Mouse (Mus musculus) kidney, embryonic 16.5 days (tissue): Measurements from ENCODE around the gene Apoc4. TPM values are rescaled to one million over a fixed set of nuclear protein-coding genes. Genes with fewer than 3 reads are reported as not detected.

Source experiments
- ATAC-seq: fragments of 200-750 bp; cut with Nextera tagmentation; 2 replicates; pipeline ENCODE4 v1.8.0; 2017; ENCODE audit warnings: moderate TSS enrichment; ENCODE audit not compliant: low FRiP score, low TSS enrichment
- H3K27ac ChIP-seq: fragments of 300-500 bp; sonication (generic); 2 replicates; pipeline ENCODE4 v1.5.1; 2014; ENCODE audit warnings: low read length
- H3K27me3 ChIP-seq: fragments of 300-500 bp; sonication (generic); 2 replicates; pipeline ENCODE4 v1.6.1; 2014; ENCODE audit warnings: low read length, control low read depth, mixed read lengths; ENCODE audit not compliant: insufficient read depth
- H3K36me3 ChIP-seq: fragments of 300-500 bp; sonication (generic); 2 replicates; pipeline ENCODE4 v1.6.1; 2014; ENCODE audit warnings: low read length, control low read depth, mixed read lengths; ENCODE audit not compliant: insufficient read depth
- H3K4me1 ChIP-seq: fragments of 300-500 bp; sonication (generic); 2 replicates; pipeline ENCODE4 v1.6.1; 2014; ENCODE audit warnings: low read length, control low read depth, mixed read lengths; ENCODE audit not compliant: insufficient read depth
- H3K4me2 ChIP-seq: fragments of 300-500 bp; sonication (generic); replicated peaks from 2 replicates; pipeline ENCODE4 v1.6.1; 2014; ENCODE audit warnings: low read depth, low read length
- H3K4me3 ChIP-seq: fragments of 300-500 bp; sonication (generic); 2 replicates; pipeline ENCODE4 v1.5.1; 2014; ENCODE audit warnings: mild to moderate bottlenecking, low read length
- H3K9ac ChIP-seq: fragments of 300-500 bp; sonication (generic); replicated peaks from 2 replicates; pipeline ENCODE4 v1.6.1; 2014; ENCODE audit warnings: low read length
- H3K9me3 ChIP-seq: fragments of 300-500 bp; sonication (generic); 2 replicates; pipeline ENCODE4 v1.6.1; 2016; ENCODE audit warnings: low read length, control low read depth
- WGBS: fragments of 180-500 bp; shearing (Covaris S2); extraction: QIAGEN DNeasy Blood & Tissue Kit; methylation state at CpG from one replicate; pipeline ENCODE4 v1.1.7; 2014; 5-methylcytosine and 5-hydroxymethylcytosine counted together
- polyA plus RNA-seq: library from polyadenylated mRNA; unstranded; fragments of >200 nt; fragmentation: Nextera tagmentation; extraction: Ambion mirVana; gene quantifications from 2 replicates; pipeline ENCODE4 v1.2.1, GENCODE M21; 2015

The Apoc4 gene
- polyA plus RNA-seq, 1 experiment from 2014 or later: 2.2 TPM

DNA sequence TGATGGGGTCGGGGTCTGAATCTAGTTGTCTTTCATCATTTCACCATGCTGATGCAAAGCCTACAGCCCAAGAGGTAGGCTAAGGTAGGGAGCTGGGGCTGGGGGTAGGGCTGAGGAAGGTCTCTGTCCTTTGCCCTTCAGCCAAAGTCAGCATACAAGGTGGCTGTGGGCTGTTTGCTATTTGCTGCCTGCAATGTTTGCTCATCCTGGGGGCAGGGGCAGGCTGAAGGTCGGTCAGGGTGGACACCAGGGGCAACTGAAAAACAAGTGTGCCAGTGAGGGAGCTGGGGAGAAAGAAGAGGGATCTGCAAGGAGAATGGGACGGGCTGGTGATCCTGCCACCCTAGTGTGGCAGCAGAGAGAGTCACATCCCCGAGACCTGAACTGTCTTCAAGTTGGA lies 4.1 kb upstream of the Apoc4 start:
- H3K9me3 ChIP-seq: no peaks in the 10 kb centered on the region
- no peaks in the 10 kb centered on the region for H3K4me1 ChIP-seq
- H3K4me2 ChIP-seq: no peak overlapping the region
- H3K27me3 ChIP-seq: no peaks in the 10 kb centered on the region
- H3K9ac ChIP-seq: no peak overlapping the region
- ATAC-seq: no peak
- H3K36me3 ChIP-seq: no peaks in the 10 kb centered on the region
- WGBS: 63% methylated on average over 4 of the region's 4 CpGs
- no peak overlapping the region for H3K4me3 ChIP-seq
- no peak overlapping the region for H3K27ac ChIP-seq

DNA sequence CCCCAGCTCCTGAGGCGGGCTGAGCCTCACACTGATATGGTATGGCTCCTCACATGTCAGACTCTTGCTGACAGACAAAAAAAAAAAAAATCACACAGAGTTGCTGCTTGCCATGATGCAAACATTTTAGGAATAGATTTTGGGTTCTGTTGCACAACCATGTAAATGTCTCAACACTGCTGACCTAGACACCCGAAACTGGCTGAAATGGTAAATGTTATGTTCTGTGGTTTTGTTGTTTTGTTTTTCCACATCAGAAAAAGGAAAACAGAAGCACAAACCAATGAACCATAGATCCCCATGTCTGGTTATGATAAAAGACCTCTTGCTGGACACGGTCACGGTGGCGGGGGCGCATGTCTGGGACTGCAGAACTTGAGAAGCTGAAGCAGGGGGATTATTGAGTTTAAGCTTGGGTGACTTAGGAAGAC lies 2.5 kb upstream of the Apoc4 start:
- H3K4me3 ChIP-seq: no peak overlapping the region
- WGBS: 71% methylated on average over 6 of the region's 6 CpGs
- H3K27ac ChIP-seq: no peak overlapping the region
- ATAC-seq: no peak
- H3K36me3 ChIP-seq: no peaks in the 10 kb centered on the region
- no peaks in the 10 kb centered on the region for H3K27me3 ChIP-seq
- H3K9me3 ChIP-seq: no peaks in the 10 kb centered on the region
- H3K9ac ChIP-seq: no peak overlapping the region
- H3K4me1 ChIP-seq: no peaks in the 10 kb centered on the region
- H3K4me2 ChIP-seq: no peak overlapping the region

- Histone ChIP-seq H3K4me1 (no peaks in the 10 kb centered on the region), H3K36me3 (no peaks in the 10 kb centered on the region), H3K4me2 (no peak overlapping the region), H3K9me3 (no peaks in the 10 kb centered on the region), H3K4me3 (no peak overlapping the region), H3K27me3 (no peaks in the 10 kb centered on the region), H3K27ac (no peak overlapping the region), H3K9ac (no peak overlapping the region)
- ATAC-seq: no peak
- 66% methylated on average over 3 of the region's 3 CpGs for WGBS
Measured at GRCm38 (mm10) chr7:19682979-19683378, 1.7 kb upstream of the Apoc4 start.

DNA sequence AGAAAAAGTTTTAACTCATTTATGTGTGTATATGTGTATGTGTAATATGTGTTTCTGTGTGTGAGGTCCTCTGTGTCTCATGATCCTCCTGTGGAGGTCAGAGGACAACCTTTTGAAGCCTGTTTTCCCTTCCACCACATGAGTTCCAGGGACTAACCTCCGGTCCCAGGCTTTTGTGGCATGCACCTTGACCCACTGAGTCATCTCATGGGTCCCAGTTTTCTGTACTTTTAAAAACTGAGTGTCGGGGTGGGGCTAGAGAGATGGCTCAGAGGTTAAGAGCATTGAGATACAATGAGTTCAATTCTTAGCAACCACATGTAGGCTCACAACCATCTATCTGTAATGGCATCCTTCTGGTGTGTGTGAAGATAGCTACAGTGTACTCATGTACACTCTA lies 577 bp downstream of the Apoc4 start:
- Histone ChIP-seq H3K4me2 (no peak overlapping the region), H3K36me3 (no peaks in the 10 kb centered on the region), H3K27ac (no peak overlapping the region), H3K9ac (no peak overlapping the region), H3K27me3 (no peaks in the 10 kb centered on the region), H3K4me3 (no peak overlapping the region), H3K9me3 (no peaks in the 10 kb centered on the region), H3K4me1 (no peaks in the 10 kb centered on the region)
- WGBS: 86% methylated on average over 2 of the region's 2 CpGs
- no peak for ATAC-seq

DNA sequence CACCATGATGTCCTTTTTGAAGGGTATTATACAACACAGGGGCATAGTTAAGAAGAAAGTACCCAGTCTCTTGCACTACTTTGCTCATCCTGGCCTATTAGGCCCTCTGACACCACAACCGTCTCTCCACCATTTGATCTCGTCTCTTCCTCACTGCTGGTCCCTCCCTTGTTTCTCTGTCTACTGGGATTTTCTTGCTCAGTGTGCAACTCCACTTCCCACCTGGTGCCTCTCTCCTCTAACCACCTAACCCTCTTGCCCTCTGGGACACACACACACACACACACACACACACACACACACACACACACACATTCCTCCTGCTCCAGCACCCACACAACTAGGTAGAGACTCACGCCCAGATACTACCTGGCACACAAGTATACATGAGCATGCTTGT lies 2.4 kb downstream of the Apoc4 start:
- Histone ChIP-seq H3K4me3 (no peak overlapping the region), H3K27me3 (no peaks in the 10 kb centered on the region), H3K4me2 (no peak overlapping the region), H3K9me3 (no peaks in the 10 kb centered on the region), H3K4me1 (no peaks in the 10 kb centered on the region), H3K27ac (no peak overlapping the region), H3K36me3 (no peaks in the 10 kb centered on the region), H3K9ac (no peak overlapping the region)
- WGBS: 85% methylated on average over 3 of the region's 3 CpGs
- no peak for ATAC-seq

- Histone ChIP-seq H3K4me1 (no peaks in the 10 kb centered on the region), H3K27ac (no peak within 1 kb of the TSS), H3K9ac (0 out of 2 replicates have a peak within 1 kb of the TSS, but pooled peaks have one; percentile 1), H3K4me3 (no peak within 1 kb of the TSS), H3K27me3 (no peaks in the 10 kb centered on the region), H3K9me3 (no peaks in the 10 kb centered on the region), H3K4me2 (no peak within 1 kb of the TSS), H3K36me3 (no peaks in the 10 kb centered on the region)
- no peak for ATAC-seq
- WGBS: 68% methylated on average over 8 of the region's 8 CpGs
Measured at GRCm38 (mm10) chr7:19677872-19678271, 3.4 kb downstream of the Apoc4 start, which contains the start of gene Apoc2. Apoc2 (minus strand) TSS chr7:19677941.

GRCm38 (mm10) chr7:19676662-19677061 lies 4.6 kb downstream of the Apoc4 start:
- H3K27me3 ChIP-seq: no peaks in the 10 kb centered on the region
- no peaks in the 10 kb centered on the region for H3K9me3 ChIP-seq
- no peak overlapping the region for H3K27ac ChIP-seq
- H3K9ac ChIP-seq: no peak overlapping the region
- H3K4me1 ChIP-seq: no peaks in the 10 kb centered on the region
- H3K4me3 ChIP-seq: no peak overlapping the region
- ATAC-seq: no peak
- H3K36me3 ChIP-seq: no peaks in the 10 kb centered on the region
- no peak overlapping the region for H3K4me2 ChIP-seq
- WGBS: 67% methylated on average over 1 of the region's 1 CpGs

DNA sequence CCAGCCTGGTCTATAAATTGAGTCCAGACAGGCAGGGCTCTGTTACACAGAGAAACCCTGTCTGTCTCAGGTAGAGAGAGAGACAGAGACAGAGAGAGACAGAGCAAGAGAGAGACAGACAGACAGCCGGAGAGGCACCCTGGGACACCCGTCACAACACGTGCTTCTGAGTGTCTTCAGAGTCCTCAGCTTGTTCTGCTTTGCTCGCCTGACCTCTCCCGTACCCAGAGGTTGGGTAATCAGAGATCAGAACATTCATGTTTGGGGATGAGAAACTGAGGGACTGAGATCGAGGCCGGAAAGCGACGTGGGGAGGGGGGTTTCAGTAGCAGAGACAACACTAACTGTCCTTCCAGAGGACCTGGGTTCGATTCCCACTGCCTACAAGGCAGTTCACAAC lies 5.5 kb downstream of the Apoc4 start:
- 81% methylated on average over 10 of the region's 10 CpGs for WGBS
- ATAC-seq: no peak
- Histone ChIP-seq H3K4me1 (no peaks in the 10 kb centered on the region), H3K36me3 (no peaks in the 10 kb centered on the region), H3K4me3 (no peak overlapping the region), H3K27ac (no peak overlapping the region), H3K27me3 (no peaks in the 10 kb centered on the region), H3K9ac (no peak overlapping the region), H3K4me2 (no peak overlapping the region), H3K9me3 (no peaks in the 10 kb centered on the region)

GRCm38 (mm10) chr7:19673083-19673699 lies 8.1 kb downstream of the Apoc4 start:
- 55% methylated on average over 14 of the region's 14 CpGs for WGBS

GRCm38 (mm10) chr7:19671511-19671910 lies 9.8 kb downstream of the Apoc4 start:
- no peak for ATAC-seq
- Histone ChIP-seq H3K36me3 (no peaks in the 10 kb centered on the region), H3K9me3 (no peaks in the 10 kb centered on the region), H3K4me3 (no peak overlapping the region), H3K27ac (no peak overlapping the region), H3K4me1 (peaks cover 5% of the 10 kb centered on the region; the same call in 1 of the 2 replicates), H3K27me3 (no peaks in the 10 kb centered on the region), H3K9ac (no peak overlapping the region), H3K4me2 (no peak overlapping the region)
- WGBS: 66% methylated on average over 10 of the region's 10 CpGs

More at GRCm38 (mm10) chr7:19673083-19673699, 8.1 kb downstream of the Apoc4 start:
- no peak overlapping the region for H3K9ac ChIP-seq
- H3K36me3 ChIP-seq: no peaks in the 10 kb centered on the region
- H3K27me3 ChIP-seq: no peaks in the 10 kb centered on the region
- no peak overlapping the region for H3K4me2 ChIP-seq
- ATAC-seq: no peak
- H3K9me3 ChIP-seq: no peaks in the 10 kb centered on the region
- no peak overlapping the region for H3K27ac ChIP-seq
- H3K4me1 ChIP-seq: peaks cover 5% of the 10 kb centered on the region; the same call in 1 of the 2 replicates
- no peak overlapping the region for H3K4me3 ChIP-seq
